Mouse (Mus musculus) c-Kit-positive CD71-positive TER-119-positive erythroid progenitor cells, embryonic 14.5 days (primary cell): ENCODE data around the gene Gm20388.
A peak's percentile ranks its signal among the peaks of the same experiment; 100 is the strongest.

Experiments used
- DNase-seq: peaks from one replicate; pipeline ENCODE4 v3.0.0-alpha.2; 2013; ENCODE audit warnings: low spot score

The Gm20388 gene

GRCm38 (mm10) chr8:123131041-123131440 is 3220.4 kb downstream of the Gm20388 start:
- no peak for DNase-seq

GRCm38 (mm10) chr8:123132953-123133352 is 3222.3 kb downstream of the Gm20388 start:
- DNase-seq, result no peak

- no peak for DNase-seq
Observed at GRCm38 (mm10) chr8:123134149-123134713, 3223.6 kb downstream of the Gm20388 start.

- no peak for DNase-seq
Observed at GRCm38 (mm10) chr8:123135406-123135805, 3224.8 kb downstream of the Gm20388 start.

DNA sequence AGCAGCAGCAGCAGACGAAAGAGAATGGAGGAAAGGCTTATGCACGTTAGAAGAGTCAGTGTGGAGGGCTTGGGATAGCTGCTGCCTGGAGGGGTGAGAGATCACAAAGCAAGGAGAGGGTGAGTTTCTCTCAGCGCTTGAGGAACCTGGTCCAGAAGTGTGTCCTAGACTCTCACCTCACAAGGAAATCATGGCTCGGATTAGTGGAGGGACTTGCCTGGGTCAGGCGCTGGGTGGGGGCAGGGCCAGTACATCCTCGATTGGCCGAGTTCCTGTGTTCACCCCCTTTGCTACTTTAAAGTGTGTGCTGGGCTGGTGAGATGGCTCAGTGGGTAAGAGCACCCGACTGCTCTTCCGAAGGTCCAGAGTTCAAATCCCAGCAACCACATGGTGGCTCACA is 3225.2 kb downstream of the Gm20388 start:
- DNase-seq, result no peak

DNA sequence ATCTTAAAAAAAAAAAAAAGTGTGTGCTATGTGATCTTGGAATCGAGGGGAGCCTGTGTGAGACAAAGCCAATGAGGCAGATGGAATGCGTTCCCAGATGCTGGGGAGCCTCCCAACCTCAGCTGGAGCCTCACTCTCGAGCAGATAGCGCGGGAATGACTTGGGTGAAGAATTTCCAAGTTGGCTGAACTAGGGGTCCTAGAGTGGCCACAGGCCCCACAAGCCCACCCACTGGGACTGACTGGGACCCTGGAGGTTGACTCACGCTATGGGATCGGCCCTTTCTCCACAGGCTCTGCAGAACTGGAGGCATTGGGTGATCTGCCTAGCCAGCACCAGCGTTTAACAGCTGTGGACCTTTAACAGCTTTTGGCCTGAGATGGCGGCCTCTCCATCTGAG is 3225.6 kb downstream of the Gm20388 start:
- DNase-seq, result no peak

DNA sequence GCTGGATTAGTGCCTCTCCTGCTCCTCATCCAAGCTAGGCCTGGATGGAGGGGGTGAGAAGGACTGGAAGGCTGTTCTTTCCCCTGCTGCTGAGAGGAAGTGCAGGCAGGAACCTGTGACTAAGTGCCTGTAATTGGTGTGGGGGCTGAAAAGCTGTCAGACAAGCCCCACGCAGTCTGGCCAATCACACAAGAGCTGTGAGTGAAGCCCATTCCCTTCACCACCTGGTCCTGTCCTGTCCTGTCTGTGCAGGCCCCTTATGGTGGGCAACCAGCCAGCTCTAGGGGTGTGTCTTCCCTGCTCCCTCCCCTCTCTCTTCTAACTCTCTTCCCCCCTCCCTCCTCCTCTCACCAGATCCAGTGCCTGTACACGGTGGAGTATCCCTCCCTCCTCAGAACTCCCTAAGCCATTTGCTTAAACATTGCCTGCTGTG is 3227.0 kb downstream of the Gm20388 start:
- no peak for DNase-seq

DNA sequence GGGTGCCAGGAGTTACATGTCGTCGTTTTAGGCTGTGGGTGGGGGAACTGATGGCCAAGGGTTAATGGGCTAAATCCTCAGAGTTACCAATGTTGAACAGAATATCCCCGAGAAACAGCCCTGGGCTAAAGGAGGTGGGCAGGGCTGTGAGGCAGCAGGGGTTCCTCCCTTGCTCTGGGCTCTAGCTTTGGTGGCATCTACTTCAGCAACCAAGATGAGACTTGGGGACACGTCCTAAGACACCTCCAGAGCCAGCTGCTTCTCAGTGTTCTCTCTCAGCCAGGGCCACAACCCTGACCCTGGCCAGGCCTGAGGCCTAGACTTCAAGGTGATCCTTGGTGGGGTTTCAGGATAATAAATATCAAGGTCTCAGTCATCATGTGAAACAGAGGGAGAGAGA is 3228.1 kb downstream of the Gm20388 start:
- DNase-seq, result no peak

DNA sequence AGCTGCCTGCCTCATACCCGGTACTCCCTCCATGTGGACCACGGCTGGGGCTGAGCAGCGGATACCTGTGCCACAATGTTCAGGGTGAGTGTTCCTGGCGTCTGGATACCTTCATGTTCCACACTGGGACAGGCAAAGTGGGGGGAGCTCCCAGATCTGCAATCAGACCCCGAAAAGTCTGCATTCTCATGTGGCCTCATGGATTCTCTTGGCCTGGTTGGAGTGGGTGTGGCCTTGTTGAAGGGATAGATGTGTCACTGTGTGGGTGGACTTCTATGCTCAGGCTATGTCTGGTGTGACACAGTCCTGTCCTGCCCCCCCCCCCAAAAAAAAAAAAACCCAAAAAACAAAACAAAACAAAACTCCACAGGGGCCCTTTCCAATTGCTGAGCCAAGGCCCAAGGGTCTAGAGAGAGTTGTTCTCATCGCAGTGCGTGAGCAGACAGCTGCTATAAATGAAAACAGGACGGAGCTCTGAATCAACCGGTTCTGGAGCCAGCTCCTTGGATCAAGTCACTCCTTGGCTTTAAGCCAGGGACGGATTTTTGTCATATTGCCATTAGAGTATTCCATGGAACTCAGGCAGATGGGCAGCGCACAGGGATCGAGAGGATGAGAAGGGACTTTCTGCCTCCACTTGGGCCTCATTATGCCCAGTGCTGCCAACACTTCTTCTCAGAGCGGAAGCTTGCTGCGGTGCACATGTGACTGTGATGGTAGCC is 3231.3 kb downstream of the Gm20388 start:
- DNase-seq, result no peak

DNA sequence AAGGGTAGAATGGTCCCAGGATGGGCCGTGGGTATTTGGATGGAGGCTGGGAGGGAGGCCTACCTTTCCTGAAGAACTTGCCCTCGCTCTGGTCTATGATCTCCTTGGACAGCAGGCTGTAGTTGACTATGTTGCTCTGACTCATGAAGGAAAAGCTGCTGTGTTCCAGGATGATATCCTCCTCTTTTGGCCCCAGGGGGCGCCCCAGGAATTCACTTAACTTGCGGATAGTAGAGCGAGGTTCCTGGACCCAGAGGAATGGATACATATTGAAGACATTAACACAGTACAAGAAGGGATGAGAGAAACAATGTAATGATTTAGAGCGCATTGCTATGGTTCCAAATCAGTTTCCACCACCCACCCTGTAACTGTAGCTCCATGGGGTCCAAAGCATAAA is 3234.6 kb downstream of the Gm20388 start:
- peak; percentile 51 for DNase-seq

- no peak for DNase-seq
Observed at GRCm38 (mm10) chr8:123146390-123146789, 3235.7 kb downstream of the Gm20388 start.

GRCm38 (mm10) chr8:123150737-123151171 is 3240.1 kb downstream of the Gm20388 start:
- no peak for DNase-seq

DNA sequence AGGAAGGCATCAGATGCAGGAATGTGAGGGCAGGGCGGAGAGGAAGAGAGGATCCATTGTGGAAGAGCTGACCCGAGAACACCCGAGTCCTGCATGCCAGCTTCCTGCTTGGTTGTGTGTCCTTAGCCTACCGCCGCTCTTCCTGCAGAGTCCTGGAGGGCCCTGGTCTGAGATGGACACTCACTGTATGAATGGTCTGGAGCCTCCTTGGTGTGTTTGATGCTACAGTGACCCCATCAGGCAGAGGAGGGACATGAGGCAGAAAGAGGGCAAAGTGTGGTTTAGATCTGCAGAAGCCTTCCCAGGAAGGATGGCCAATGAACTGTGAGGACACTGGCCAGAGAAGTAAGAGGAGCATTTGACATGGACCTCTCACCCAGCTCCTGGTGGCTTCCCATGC is 3244.5 kb downstream of the Gm20388 start:
- DNase-seq, result peak; percentile 26

GRCm38 (mm10) chr8:123156070-123156773 is 3245.6 kb downstream of the Gm20388 start:
- peak; percentile 67 for DNase-seq

GRCm38 (mm10) chr8:123157888-123158465 is 3247.3 kb downstream of the Gm20388 start, which contains the start of gene Sult5a1:
Gene Sult5a1, minus strand, starts transcription at chr8:123158315.
- no peak for DNase-seq

GRCm38 (mm10) chr8:123181391-123181790 is 3270.8 kb downstream of the Gm20388 start:
- DNase-seq, result no peak

DNA sequence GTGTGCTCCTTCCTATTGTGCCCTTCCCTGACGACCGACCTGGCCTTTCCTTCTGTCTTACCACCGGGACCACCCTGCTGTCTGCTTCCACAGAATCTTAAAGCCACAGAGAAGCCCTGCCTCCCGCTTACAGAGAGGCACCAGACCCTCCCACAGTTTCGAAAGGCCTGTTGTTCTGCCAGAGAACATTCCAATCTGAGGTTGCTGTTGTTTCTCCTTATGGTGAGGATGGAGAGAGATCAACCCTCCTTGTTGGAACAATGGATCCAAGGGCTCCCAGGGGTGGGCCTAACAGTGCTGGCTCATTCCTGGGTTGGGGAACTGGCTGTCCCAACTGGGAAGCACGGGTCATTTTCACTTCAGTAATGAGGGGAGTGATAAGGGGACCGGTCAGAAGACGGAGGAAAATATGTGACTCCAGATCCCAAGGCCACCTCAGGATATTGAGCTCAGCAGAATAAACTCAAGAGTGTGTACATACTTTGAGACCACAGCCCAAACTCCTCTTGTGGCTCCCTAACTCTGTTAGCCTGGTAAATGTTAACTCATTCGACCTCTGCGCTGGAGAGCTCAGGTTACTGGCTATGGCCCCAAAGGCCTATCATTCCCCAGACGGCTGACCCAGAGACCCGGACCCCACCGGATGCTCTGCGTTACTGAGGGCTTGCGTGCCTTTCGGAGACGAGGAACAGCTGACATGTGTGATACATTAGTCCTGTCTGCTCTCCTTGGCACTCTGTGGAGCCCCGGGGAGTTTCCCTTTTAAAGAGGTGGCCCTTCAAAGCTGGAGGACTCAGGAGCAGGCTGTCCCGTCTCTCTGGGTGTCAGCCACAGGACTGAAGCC is 3275.1 kb downstream of the Gm20388 start, which contains the start of gene Dpep1:
Gene Dpep1, plus strand, starts transcription at position 677 of the 844 bp plus-strand sequence.
- DNase-seq, result no peak

GRCm38 (mm10) chr8:123188006-123188405 is 3277.4 kb downstream of the Gm20388 start:
- DNase-seq, result no peak

GRCm38 (mm10) chr8:123188841-123189240 is 3278.2 kb downstream of the Gm20388 start:
- DNase-seq, result no peak

DNA sequence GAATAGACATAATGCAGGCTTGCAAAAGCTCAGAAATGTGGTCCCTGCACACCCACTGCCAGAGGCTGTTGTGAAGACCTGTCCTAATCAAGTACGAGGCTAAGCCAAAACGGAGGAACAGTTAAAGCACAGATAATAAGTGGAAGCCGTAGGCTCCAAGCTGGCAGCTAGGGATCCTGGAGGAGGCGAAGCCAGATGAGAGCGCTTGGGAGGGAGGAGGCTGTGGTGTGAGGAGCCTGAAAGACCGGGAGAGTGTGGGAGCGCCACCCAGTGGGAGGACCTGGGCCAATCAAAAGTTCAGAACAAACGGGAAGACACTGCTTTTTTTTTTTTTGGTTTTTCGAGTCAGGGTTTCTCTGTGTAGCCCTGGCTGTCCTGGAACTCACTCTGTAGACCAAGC is 3280.0 kb downstream of the Gm20388 start:
- DNase-seq, result peak; percentile 66

- no peak for DNase-seq
Observed at GRCm38 (mm10) chr8:123191908-123192307, 3281.3 kb downstream of the Gm20388 start.

- no peak for DNase-seq
Observed at GRCm38 (mm10) chr8:123193771-123194170, 3283.1 kb downstream of the Gm20388 start.
